Mouse (Mus musculus) bone marrow macrophage, adult 2 months (primary cell): ENCODE measurements around the gene Pcnx2.

Experiments
- CTCF ChIP-seq: IDR thresholded peaks from 2 replicates; pipeline ENCODE4 v1.5.1; 2012; ENCODE audit warnings: low read depth, mild to moderate bottlenecking, low read length, moderate library complexity
- POLR2A ChIP-seq: IDR thresholded peaks from 2 replicates; pipeline ENCODE4 v1.6.1; 2012; ENCODE audit warnings: mild to moderate bottlenecking, low read depth, low read length, borderline replicate concordance

- TF ChIP-seq POLR2A, result no peak
- TF ChIP-seq CTCF, result no peak
Measured at GRCm38 (mm10) chr8:125853300-125853699, 44.8 kb downstream of the Pcnx2 start.
